Mouse (Mus musculus) CH12.LX (cell line): ENCODE results near the gene Atp12a. TPM values are rescaled to one million over a fixed set of nuclear protein-coding genes. Genes with fewer than 3 reads are reported as not detected.

ENCODE experiments used
- DNase-seq: peaks from one replicate; pipeline ENCODE4 v3.0.0-alpha.2; 2013; ENCODE audit errors: extremely low read depth
- H3K27ac ChIP-seq: 2 replicates; pipeline ENCODE4 v1.5.1; 2012; ENCODE audit warnings: low read depth, mild to moderate bottlenecking, control low read depth, moderate library complexity; ENCODE audit not compliant: insufficient read depth
- H3K27me3 ChIP-seq: replicated peaks from 2 replicates; pipeline ENCODE3; 2012; ENCODE audit warnings: inconsistent platforms
- H3K36me3 ChIP-seq, 2 experiments: replicated peaks in 1 of 2; 2 replicates each; pipeline versions ENCODE3 to v1.6.1; 2012; ENCODE audit warnings: inconsistent platforms in 1 of 2, low read length in 1 of 2, mild to moderate bottlenecking in 1 of 2, mixed read lengths in 1 of 2, moderate library complexity in 1 of 2; ENCODE audit not compliant: control insufficient read depth in 1 of 2, insufficient read depth in 1 of 2
- H3K4me1 ChIP-seq, 2 experiments: 2 replicates each; pipeline ENCODE4 v1.6.1; 2012; ENCODE audit warnings: inconsistent platforms in 1 of 2, moderate library complexity in 1 of 2; ENCODE audit not compliant: insufficient read depth in 2 of 2, control insufficient read depth in 1 of 2
- H3K4me2 ChIP-seq: 2 replicates; pipeline ENCODE4 v1.6.1; 2012; ENCODE audit warnings: low read depth, mild to moderate bottlenecking, control low read depth; ENCODE audit not compliant: poor library complexity, insufficient read depth, severe bottlenecking
- H3K4me3 ChIP-seq, 3 experiments: fragments of 150-350 bp in 1 of 3; sonication (generic) in 1 of 3; replicated peaks in 1 of 3; 2 replicates each; pipeline versions ENCODE3 to v1.5.1; 2011 to 2012; ENCODE audit warnings: low read depth in 2 of 3, low read length in 2 of 3, mild to moderate bottlenecking in 2 of 3, moderate library complexity in 2 of 3, control low read depth in 1 of 3, improper control_type of control experiment in 1 of 3, inconsistent platforms in 1 of 3, mixed read lengths in 1 of 3; ENCODE audit not compliant: poor library complexity in 1 of 3
- H3K79me2 ChIP-seq: replicated peaks from 2 replicates; pipeline ENCODE4 v1.6.1; 2012; ENCODE audit warnings: mild to moderate bottlenecking, moderate library complexity; ENCODE audit not compliant: control insufficient read depth, poor library complexity, insufficient read depth, severe bottlenecking; ENCODE audit errors: extremely low read depth
- H3K9ac ChIP-seq: 2 replicates; pipeline ENCODE4 v1.6.1; 2012; ENCODE audit warnings: low read depth, mild to moderate bottlenecking, control low read depth, moderate library complexity; ENCODE audit not compliant: insufficient read depth
- H3K9me3 ChIP-seq: replicated peaks from 2 replicates; pipeline ENCODE3; 2012; ENCODE audit warnings: low read length, inconsistent platforms, mixed read lengths
- BHLHE40 ChIP-seq: IDR thresholded peaks from 2 replicates; pipeline ENCODE4 v1.6.1; 2011; ENCODE audit warnings: mild to moderate bottlenecking, low read depth, low read length, improper control_type of control experiment
- CTCF ChIP-seq, 2 experiments: IDR thresholded peaks in 1 of 2; conservative IDR thresholded peaks in 1 of 2; 2 replicates each; pipeline ENCODE4 v1.5.1; 2011 to 2012; ENCODE audit warnings: low read depth in 2 of 2, low read length in 2 of 2, improper control_type of control experiment in 1 of 2, inconsistent platforms in 1 of 2, mild to moderate bottlenecking in 1 of 2, moderate library complexity in 1 of 2
- EP300 ChIP-seq: IDR thresholded peaks from 2 replicates; pipeline ENCODE4 v1.6.1; 2011; ENCODE audit warnings: low read length, improper control_type of control experiment
- ETS1 ChIP-seq: conservative IDR thresholded peaks from 2 replicates; pipeline ENCODE4 v1.6.1; 2012; ENCODE audit warnings: low read depth, mild to moderate bottlenecking, inconsistent platforms, low read length, improper control_type of control experiment, moderate library complexity
- HCFC1 ChIP-seq: IDR thresholded peaks from 2 replicates; pipeline ENCODE4 v1.6.1; 2012; ENCODE audit warnings: low read depth, mild to moderate bottlenecking, inconsistent platforms, low read length, improper control_type of control experiment
- JUN ChIP-seq: IDR thresholded peaks from 2 replicates; pipeline ENCODE4 v1.6.1; 2011; ENCODE audit warnings: low read depth, mild to moderate bottlenecking, low read length, improper control_type of control experiment, moderate library complexity; ENCODE audit not compliant: insufficient read depth
- JUND ChIP-seq: conservative IDR thresholded peaks from 2 replicates; pipeline ENCODE4 v1.6.1; 2011; ENCODE audit warnings: low read depth, low read length, improper control_type of control experiment
- KAT2A ChIP-seq: IDR thresholded peaks from 2 replicates; pipeline ENCODE4 v1.6.1; 2012; ENCODE audit warnings: low read length, improper control_type of control experiment, inconsistent platforms; ENCODE audit not compliant: insufficient replicate concordance
- MAZ ChIP-seq: IDR thresholded peaks from 2 replicates; pipeline ENCODE4 v1.6.1; 2012; ENCODE audit warnings: low read depth, mild to moderate bottlenecking, inconsistent platforms, low read length, improper control_type of control experiment, moderate library complexity
- MEF2A ChIP-seq: IDR thresholded peaks from 2 replicates; pipeline ENCODE4 v1.6.1; 2014; ENCODE audit warnings: low read depth, mild to moderate bottlenecking, inconsistent platforms, low read length, improper control_type of control experiment, borderline replicate concordance
- MYC ChIP-seq: IDR thresholded peaks from 2 replicates; pipeline ENCODE4 v1.6.1; 2011; ENCODE audit warnings: low read depth, mild to moderate bottlenecking, improper control_type of control experiment, low read length
- NELFE ChIP-seq: IDR thresholded peaks from 2 replicates; pipeline ENCODE4 v1.6.1; 2011; ENCODE audit warnings: low read depth, low read length, improper control_type of control experiment
- PAX5 ChIP-seq: IDR thresholded peaks from 2 replicates; pipeline ENCODE4 v1.6.1; 2012; ENCODE audit warnings: low read length, inconsistent platforms, mixed read lengths
- POLR2AphosphoS2 ChIP-seq: IDR thresholded peaks from 2 replicates; pipeline ENCODE4 v1.6.1; 2011; ENCODE audit warnings: low read depth, low read length, improper control_type of control experiment
- RAD21 ChIP-seq: IDR thresholded peaks from 2 replicates; pipeline ENCODE4 v1.6.1; 2011; ENCODE audit warnings: low read depth, mild to moderate bottlenecking, low read length, improper control_type of control experiment, moderate library complexity
- RCOR1 ChIP-seq: conservative IDR thresholded peaks from 2 replicates; pipeline ENCODE4 v1.6.1; 2012; ENCODE audit warnings: low read depth, mild to moderate bottlenecking, inconsistent platforms, low read length, improper control_type of control experiment
- SIN3A ChIP-seq: IDR thresholded peaks from 2 replicates; pipeline ENCODE4 v1.6.1; 2012; ENCODE audit warnings: low read length, improper control_type of control experiment, inconsistent platforms
- SMC3 ChIP-seq: IDR thresholded peaks from 2 replicates; pipeline ENCODE4 v1.6.1; 2011; ENCODE audit warnings: low read depth, low read length, improper control_type of control experiment
- TCF12 ChIP-seq: IDR thresholded peaks from 2 replicates; pipeline ENCODE4 v1.6.1; 2014; ENCODE audit warnings: low read depth, mild to moderate bottlenecking, inconsistent platforms, low read length, improper control_type of control experiment
- UBTF ChIP-seq: IDR thresholded peaks from 2 replicates; pipeline ENCODE4 v1.6.1; 2012; ENCODE audit warnings: low read depth, mild to moderate bottlenecking, inconsistent platforms, low read length, improper control_type of control experiment, moderate library complexity
- USF1 ChIP-seq: IDR thresholded peaks from 2 replicates; pipeline ENCODE4 v1.6.1; 2014; ENCODE audit warnings: low read depth, mild to moderate bottlenecking, inconsistent platforms, low read length, improper control_type of control experiment
- USF2 ChIP-seq: conservative IDR thresholded peaks from 2 replicates; pipeline ENCODE4 v1.6.1; 2011; ENCODE audit warnings: low read depth, low read length, improper control_type of control experiment
- ZC3H11A ChIP-seq: IDR thresholded peaks from 2 replicates; pipeline ENCODE4 v1.6.1; 2012; ENCODE audit warnings: low read depth, mild to moderate bottlenecking, inconsistent platforms, low read length, improper control_type of control experiment
- ZNF384 ChIP-seq: IDR thresholded peaks from 2 replicates; pipeline ENCODE4 v1.6.1; 2012; ENCODE audit warnings: low read depth, low read length, improper control_type of control experiment, inconsistent platforms
- dilution Hi-C: fragments of 300-500 bp; cut with MboI; formaldehyde crosslinking; loops from 2 replicates; pipeline ENCODE4 v1.14.3; 2020; ENCODE audit warnings: low sequenced_read_pairs; ENCODE audit not compliant: extremely low pct_unique_long_range_greater_than_20kb, extremely low pct_ligation_motif_present
- in situ Hi-C: fragments of 300-500 bp; cut with MboI; formaldehyde crosslinking; loops from 3 replicates; pipeline ENCODE4 v1.14.3; 2019; ENCODE audit warnings: low sequenced_read_pairs, low pct_ligation_motif_present, low pct_unique_long_range_greater_than_20kb, mixed read lengths
- polyA plus RNA-seq: library from polyadenylated mRNA; unstranded; fragments of >175 nt; gene quantifications from 2 replicates; pipeline ENCODE4 v1.2.1, GENCODE M21; 2012; ENCODE audit warnings: low read depth; ENCODE audit not compliant: insufficient read length
- total RNA-seq, 2 experiments: library from RNA; depleted of rRNA; stranded (reverse); fragments of 300-350 nt in 1 of 2; fragments of >200 nt in 1 of 2; gene quantifications; 2 replicates each; pipeline ENCODE4 v1.2.3; 2012 to 2014

Gene Atp12a
- total and polyA plus RNA-seq, 3 experiments = not detected

- no peak overlapping the region for H3K4me3 ChIP-seq
- DNase-seq = no peak
- H3K36me3 ChIP-seq = no peaks in the 10 kb centered on the region
- H3K27me3 ChIP-seq = no peaks in the 10 kb centered on the region
- H3K79me2 ChIP-seq = no peaks in the 10 kb centered on the region
- in situ Hi-C loops = no loop called here
- TF ChIP-seq KAT2A (no peak), USF1 (no peak), MAZ (no peak), HCFC1 (no peak), ETS1 (no peak), ZNF384 (no peak), MYC (no peak), PAX5 (no peak), POLR2AphosphoS2 (no peak), CTCF (conservative IDR thresholded peaks at IDR 0.05 in 1 of 2, IDR thresholded peaks at IDR 0.05 in 1 of 2; ENCODE audit: low read depth in 2 of 2, low read length in 2 of 2) (no peak), SMC3 (no peak), MEF2A (no peak)
- H3K9ac ChIP-seq = no peak overlapping the region
- H3K9me3 ChIP-seq = no peaks in the 10 kb centered on the region
- no peak overlapping the region for H3K4me2 ChIP-seq
- H3K27ac ChIP-seq = no peak overlapping the region
- dilution Hi-C loops = no loop called here
- H3K4me1 ChIP-seq = peaks cover 0 to 5% of the 10 kb centered on the region in 2 experiments; a peak in 1 of 4 replicates
Measured at GRCm38 (mm10) chr14:56333700-56334099, 31.2 kb upstream of the Atp12a start.

GRCm38 (mm10) chr14:56334437-56334836 lies 30.4 kb upstream of the Atp12a start:
- Histone ChIP-seq H3K9ac (no peak overlapping the region), H3K4me3 (no peak overlapping the region), H3K27ac (no peak overlapping the region), H3K27me3 (no peaks in the 10 kb centered on the region), H3K79me2 (no peaks in the 10 kb centered on the region), H3K4me1 (peaks cover 0 to 5% of the 10 kb centered on the region in 2 experiments; a peak in 1 of 4 replicates), H3K36me3 (no peaks in the 10 kb centered on the region), H3K4me2 (no peak overlapping the region), H3K9me3 (no peaks in the 10 kb centered on the region)
- DNase-seq = no peak
- TF ChIP-seq BHLHE40 = peak; percentile 52
- TF ChIP-seq HCFC1 = no peak
- in situ Hi-C loops (no loop called here), dilution Hi-C loops (no loop called here)

GRCm38 (mm10) chr14:56336032-56336431 lies 28.8 kb upstream of the Atp12a start:
- in situ Hi-C loops (no loop called here), dilution Hi-C loops (no loop called here)
- TF ChIP-seq POLR2AphosphoS2 (no peak), RCOR1 (no peak), USF2 (no peak), MYC (no peak), EP300 (no peak), ZNF384 (no peak), SIN3A (no peak), JUND (no peak), RAD21 (no peak), ZC3H11A (no peak), PAX5 (no peak), TCF12 (no peak), JUN (no peak), UBTF (no peak), NELFE (no peak), USF1 (no peak)

More at GRCm38 (mm10) chr14:56336032-56336431, 28.8 kb upstream of the Atp12a start:
- Histone ChIP-seq H3K36me3 (no peaks in the 10 kb centered on the region), H3K9me3 (no peaks in the 10 kb centered on the region), H3K27me3 (no peaks in the 10 kb centered on the region), H3K79me2 (no peaks in the 10 kb centered on the region), H3K4me2 (no peak overlapping the region), H3K9ac (no peak overlapping the region), H3K4me1 (peaks cover 0 to 5% of the 10 kb centered on the region in 2 experiments; a peak in 1 of 4 replicates), H3K27ac (no peak overlapping the region), H3K4me3 (no peak overlapping the region)
- DNase-seq = no peak
